Mouse (Mus musculus) right cerebral cortex, postnatal 14 days (tissue): ENCODE results near the gene Disc1.

Experiments
- DNase-seq: peaks from one replicate; pipeline ENCODE4 v3.0.0; 2022

The Disc1 gene

DNA sequence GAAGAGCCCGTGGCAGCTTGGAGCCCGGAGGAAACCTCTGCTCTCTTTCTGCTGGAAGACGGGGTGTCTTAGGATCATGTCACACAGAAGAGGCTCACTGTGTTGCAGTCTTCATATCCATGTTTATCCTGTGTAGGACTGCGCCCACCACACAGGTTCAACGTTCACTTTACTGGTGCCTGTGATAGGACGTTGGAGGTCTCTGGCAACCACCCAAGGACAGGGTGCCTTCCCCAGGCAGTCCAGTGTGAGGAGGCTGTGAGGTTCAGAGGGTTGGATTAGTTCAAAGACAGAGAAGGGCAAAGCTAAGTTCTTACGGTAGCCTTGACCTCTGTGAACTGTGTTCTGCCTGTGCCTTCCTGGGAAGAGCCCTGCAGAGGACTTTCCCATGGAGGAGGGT is 77.3 kb downstream of the Disc1 start:
- no peak for DNase-seq

DNA sequence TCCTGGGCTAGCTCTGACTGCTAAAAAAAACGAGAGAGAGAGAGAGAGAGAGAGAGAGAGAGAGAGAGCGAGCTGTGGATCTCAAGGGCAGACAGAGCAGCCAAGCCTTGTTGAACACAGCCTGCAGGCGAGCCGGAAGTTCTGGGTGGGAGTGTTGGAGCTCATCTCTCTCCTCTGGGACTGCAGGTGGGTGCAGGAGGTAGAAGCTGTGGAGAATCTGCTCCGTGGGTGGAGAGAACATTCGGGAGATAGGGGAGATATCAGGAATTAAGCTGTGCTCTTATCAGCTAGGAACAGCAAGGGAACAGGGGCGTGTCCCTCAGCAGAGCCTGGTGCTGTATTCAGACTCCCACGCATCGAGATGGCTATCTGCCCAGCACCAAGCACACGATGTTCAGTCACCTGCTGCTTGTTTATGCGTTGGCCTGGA is 79.7 kb downstream of the Disc1 start:
- no peak for DNase-seq

GRCm38 (mm10) chr8:125134876-125135275 is 80.9 kb downstream of the Disc1 start:
- no peak for DNase-seq

DNA sequence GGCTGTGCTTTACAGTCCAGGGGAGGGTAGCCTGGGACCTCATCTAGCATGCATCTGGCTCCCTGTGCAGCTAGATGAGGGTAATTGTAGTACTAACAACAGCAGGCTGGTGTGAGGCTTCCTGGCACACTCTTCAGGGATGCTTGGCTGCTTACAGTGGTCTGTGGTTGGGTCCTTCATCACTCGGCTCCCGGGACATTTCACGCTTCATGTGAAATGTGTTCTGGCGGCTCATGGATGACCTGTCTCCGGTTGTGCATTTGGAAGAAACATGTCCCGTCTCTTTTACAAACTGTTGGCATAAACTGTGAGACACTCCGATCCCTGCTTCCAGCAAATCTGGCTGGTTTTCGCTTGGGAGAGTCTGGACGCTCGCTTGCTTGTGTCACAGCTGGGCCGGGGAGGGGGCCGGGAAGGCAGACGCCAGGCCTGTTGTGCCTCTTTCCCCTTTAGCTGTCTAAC is 85.7 kb downstream of the Disc1 start:
- no peak for DNase-seq

GRCm38 (mm10) chr8:125140965-125141364 is 87.0 kb downstream of the Disc1 start:
- DNase-seq, result no peak

DNA sequence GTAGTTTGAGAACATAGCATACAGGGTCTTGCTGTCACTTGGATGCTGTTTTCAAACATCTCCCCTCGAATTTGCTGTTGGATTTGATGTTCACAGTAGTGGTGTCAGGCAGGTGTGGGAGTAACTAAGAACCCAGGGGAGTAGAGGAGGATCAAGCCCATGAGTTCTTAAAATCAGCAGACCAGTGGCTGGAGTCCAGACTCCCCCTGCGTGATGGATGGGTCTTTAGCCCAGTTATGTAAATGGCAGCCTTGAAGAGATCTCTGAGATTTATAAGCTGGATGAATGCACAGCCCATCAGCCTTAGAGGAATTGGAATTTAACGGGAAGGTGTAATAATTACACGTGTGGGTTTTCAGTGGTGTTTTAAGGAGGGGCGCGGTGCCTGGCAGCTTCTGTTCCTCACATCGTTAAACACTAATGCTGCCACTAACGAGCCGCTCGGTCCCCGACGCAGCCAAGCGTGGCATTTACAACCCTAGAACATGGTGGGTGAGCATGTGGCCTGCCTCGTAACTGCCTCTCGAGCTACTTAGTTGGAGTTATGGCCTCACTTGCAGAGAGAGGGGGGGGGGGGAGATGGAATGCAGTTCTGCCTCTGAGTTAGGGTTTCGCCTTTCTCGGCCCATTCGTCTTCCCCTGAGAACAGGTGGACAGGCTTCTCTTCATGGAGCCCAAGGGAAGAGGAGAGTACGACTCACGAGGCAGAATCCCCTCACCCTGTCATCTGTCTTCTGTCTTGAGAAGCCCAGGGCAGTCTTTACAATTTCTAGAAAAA is 103.1 kb downstream of the Disc1 start:
- DNase-seq, result no peak

DNA sequence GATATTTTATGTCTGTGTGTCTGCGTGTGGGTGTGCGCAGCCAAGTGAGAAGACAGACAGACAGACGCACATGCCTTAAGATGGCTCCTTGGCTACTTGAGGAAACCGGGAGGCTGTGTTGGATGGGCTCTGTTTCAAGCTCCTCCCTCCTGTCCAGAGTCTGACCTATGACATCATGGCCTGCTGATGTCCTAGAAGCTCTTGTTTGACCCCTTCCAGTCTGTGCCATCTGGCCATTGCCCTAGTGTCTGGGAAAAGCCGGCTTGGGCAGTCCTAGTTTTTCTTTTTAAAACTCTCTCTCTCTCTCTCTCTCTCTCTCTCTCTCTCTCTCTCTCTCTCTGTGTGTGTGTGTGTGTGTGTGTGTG is 103.6 kb downstream of the Disc1 start:
- no peak for DNase-seq

- no peak for DNase-seq
Measured at GRCm38 (mm10) chr8:125159387-125159786, 105.4 kb downstream of the Disc1 start.

- no peak for DNase-seq
Measured at GRCm38 (mm10) chr8:125163491-125163890, 109.5 kb downstream of the Disc1 start.

DNA sequence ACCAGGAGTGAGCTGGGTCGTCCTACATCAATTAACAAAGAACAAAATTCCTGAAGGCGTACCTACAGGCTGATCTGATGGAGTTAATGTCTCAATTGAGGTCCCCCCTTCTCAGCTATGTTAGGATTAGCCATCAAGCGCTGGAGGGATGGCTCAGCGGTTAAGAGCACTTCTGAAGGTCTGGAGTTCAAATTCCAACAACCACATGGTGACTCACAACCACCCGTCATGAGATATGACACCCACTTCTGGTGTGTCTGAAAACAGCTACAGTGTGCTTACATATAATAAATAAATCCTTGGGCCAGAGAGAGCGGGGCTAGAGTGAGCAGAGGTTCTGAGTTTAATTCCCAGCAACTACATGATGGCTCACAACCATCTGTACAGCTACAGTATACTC is 109.9 kb downstream of the Disc1 start:
- DNase-seq, result no peak

GRCm38 (mm10) chr8:125165505-125166446 is 111.8 kb downstream of the Disc1 start:
- DNase-seq, result peak; percentile 59

GRCm38 (mm10) chr8:125166545-125166944 is 112.5 kb downstream of the Disc1 start:
- DNase-seq, result no peak

DNA sequence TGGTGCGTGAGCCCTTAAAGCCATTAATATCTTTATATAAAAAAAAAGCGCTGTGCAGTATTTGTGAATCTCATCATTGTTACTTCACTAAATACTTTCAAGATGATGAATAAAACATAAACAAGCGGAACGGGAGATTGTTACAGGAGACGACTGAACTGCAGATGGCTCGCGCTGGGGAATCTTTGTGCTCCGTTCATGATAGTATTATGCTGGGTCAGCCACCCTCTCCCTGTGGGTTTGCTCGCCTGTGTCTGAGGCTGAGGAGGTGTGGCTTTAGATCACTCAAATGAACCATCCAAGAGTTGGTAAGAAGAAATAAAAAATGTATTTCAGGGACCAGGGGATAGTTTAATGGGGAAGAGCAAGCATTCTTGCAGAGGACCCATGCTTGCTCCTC is 113.0 kb downstream of the Disc1 start:
- DNase-seq, result no peak

- DNase-seq, result no peak
Measured at GRCm38 (mm10) chr8:125169628-125170027, 115.6 kb downstream of the Disc1 start.

DNA sequence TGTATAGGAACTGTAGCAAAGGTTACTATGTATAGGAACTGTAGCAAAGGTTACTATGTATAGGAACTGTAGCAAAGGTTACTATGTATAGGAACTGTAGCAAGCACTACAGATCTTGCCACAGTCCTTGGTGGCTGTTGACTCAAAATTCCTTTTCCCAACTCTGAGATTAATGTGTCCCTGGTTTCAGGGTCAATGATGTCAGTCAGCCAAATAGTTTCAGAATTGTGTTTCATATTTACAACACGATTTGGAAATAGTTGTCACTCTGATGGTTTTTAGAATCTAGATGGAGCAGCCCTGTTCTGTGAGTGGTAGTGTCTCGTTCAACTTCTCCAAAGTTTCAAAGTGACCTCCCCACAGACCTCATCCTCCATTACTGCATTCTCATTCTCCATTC is 117.5 kb downstream of the Disc1 start:
- DNase-seq, result no peak

GRCm38 (mm10) chr8:125174237-125174636 is 120.2 kb downstream of the Disc1 start:
- DNase-seq, result no peak

GRCm38 (mm10) chr8:125174851-125175250 is 120.9 kb downstream of the Disc1 start:
- no peak for DNase-seq

- no peak for DNase-seq
Measured at GRCm38 (mm10) chr8:125175661-125176060, 121.7 kb downstream of the Disc1 start.

- DNase-seq, result no peak
Measured at GRCm38 (mm10) chr8:125177091-125177490, 123.1 kb downstream of the Disc1 start.

- DNase-seq, result no peak
Measured at GRCm38 (mm10) chr8:125177958-125178357, 124.0 kb downstream of the Disc1 start.

DNA sequence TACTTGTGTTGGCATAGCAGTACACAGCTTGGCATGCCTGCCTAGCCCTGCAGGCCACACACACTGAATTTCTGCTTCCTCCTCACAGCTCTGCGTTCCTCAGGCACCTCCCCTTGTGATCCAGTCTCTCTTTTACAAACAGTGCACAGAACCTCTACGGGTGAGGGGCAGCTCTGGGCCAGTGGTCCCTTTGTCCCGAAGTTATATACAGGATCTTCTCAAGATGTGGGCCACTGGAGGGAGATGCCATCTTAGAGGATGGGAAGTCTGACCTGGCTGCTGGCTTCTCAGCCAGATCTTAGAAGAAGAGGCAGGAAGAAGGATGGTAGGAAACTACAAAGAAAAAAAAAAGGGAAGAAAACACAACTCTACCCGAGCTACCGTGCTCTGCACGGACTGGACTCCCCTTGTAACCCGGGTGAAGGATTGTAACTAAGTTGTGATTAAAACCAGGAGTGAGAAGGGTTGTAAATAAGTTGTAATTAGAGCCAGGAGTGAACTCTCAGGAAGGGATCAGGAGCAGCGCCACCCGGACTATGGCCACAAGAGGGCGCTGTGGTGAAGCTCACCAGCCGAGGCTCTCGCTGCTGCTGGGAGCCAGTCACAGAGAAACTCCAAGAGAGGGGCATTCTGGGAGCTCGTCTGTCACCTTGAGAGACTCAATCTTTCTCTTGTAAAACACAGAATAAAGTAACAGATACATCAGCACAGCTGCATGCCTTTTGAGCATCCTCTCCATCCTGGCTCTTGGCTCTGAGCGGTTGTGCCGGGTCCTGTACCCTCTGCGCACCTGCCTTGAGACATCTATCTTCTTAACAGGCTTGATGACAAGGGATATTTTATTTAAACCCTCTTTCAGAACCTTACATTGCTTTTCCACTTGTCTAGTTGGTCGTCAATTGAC is 129.8 kb downstream of the Disc1 start:
- peak; percentile 87 for DNase-seq

DNA sequence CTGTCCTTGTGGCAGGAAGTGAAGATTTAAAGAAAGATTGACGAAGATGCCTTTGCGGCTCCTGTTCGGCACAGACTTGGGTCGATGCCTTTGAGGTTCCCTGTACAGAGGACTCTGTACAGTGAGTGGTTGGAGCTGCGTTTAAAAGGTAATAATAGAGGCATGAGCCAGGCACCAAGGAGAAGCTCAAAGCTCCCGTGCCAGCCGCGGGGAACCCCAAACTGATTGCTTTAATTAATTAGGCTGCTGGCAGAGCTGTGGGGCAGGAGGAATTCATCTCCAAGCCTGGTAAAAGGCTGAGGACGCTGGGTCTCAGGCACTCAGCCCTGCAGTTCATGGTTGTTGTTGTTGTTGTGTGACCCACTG is 130.4 kb downstream of the Disc1 start:
- DNase-seq, result no peak

DNA sequence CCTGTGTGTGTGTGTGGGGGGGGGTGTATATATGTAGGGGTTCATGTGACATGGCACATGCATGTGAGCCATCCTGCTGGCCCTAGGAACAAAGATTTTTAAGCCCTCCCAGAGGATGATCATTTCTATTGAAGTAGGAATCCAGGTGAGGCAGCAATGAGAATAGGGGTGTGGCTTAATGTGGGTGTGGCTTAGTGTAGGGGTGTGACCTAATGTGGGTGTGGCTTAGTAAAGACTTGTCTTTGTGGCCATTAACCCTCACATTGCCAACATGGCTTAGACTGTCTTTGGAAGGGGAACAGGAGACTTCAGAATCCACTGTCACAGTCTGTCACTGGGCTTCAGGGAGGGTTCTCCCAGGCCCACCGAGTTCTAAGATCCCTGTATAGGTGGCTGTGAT is 130.9 kb downstream of the Disc1 start:
- DNase-seq, result no peak
